Mouse (Mus musculus) bone marrow macrophage, adult 2 months (primary cell): Measurements from ENCODE around the gene Tceal5. TPM values are rescaled to one million over a fixed set of nuclear protein-coding genes. Genes with fewer than 3 reads are reported as not detected.
A peak's percentile ranks its signal among the peaks of the same experiment; 100 is the strongest.

Experiments used
- H3K27ac ChIP-seq: 2 replicates; pipeline ENCODE4 v1.5.1; 2012; ENCODE audit warnings: low read depth, low read length; ENCODE audit not compliant: insufficient read depth
- H3K4me1 ChIP-seq: 2 replicates; pipeline ENCODE4 v1.6.1; 2012; ENCODE audit warnings: low read length; ENCODE audit not compliant: control insufficient read depth, insufficient read depth
- H3K4me3 ChIP-seq: 2 replicates; pipeline ENCODE4 v1.5.1; 2012; ENCODE audit warnings: mild to moderate bottlenecking, low read length, moderate library complexity; ENCODE audit not compliant: insufficient read depth
- CTCF ChIP-seq: IDR thresholded peaks from 2 replicates; pipeline ENCODE4 v1.5.1; 2012; ENCODE audit warnings: low read depth, mild to moderate bottlenecking, low read length, moderate library complexity
- POLR2A ChIP-seq: IDR thresholded peaks from 2 replicates; pipeline ENCODE4 v1.6.1; 2012; ENCODE audit warnings: mild to moderate bottlenecking, low read depth, low read length, borderline replicate concordance
- polyA plus RNA-seq: library from polyadenylated mRNA; stranded (reverse); fragments of >200 nt; gene quantifications from 2 replicates; pipeline ENCODE4 v1.2.4, GENCODE M21; 2012; ENCODE audit not compliant: missing spikeins, insufficient read depth, insufficient read length

The Tceal5 gene
- not detected in 2 replicates for polyA plus RNA-seq

DNA sequence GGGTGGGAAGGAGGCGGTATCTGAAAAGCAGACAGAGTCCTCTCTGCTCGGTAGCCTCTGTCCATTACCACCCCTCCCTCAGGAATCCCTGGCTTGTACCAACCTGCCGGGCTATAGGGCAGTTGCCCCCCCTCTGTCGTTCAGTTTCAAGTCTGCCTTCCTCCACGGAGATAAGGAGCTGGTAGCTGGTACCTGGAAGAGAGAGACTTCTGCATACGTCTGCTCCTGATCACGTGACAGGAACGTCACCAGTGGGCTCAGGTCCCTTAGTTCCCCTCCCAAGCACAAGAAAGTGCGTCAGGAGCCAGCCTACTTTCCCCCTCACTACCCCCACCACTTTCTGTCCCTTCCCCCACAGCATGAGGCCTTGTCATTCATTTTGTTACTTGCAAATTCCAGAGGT is at the start of gene Tceal5:
Gene Tceal5 (minus strand): TSS at position 213 of the 403 bp plus-strand sequence.
- H3K27ac ChIP-seq, result no peak within 1 kb of the TSS
- no peak within 1 kb of the TSS for H3K4me3 ChIP-seq
- H3K4me1 ChIP-seq, result no peaks in the 10 kb centered on the region
- TF ChIP-seq CTCF, result no peak
- TF ChIP-seq POLR2A, result no peak

DNA sequence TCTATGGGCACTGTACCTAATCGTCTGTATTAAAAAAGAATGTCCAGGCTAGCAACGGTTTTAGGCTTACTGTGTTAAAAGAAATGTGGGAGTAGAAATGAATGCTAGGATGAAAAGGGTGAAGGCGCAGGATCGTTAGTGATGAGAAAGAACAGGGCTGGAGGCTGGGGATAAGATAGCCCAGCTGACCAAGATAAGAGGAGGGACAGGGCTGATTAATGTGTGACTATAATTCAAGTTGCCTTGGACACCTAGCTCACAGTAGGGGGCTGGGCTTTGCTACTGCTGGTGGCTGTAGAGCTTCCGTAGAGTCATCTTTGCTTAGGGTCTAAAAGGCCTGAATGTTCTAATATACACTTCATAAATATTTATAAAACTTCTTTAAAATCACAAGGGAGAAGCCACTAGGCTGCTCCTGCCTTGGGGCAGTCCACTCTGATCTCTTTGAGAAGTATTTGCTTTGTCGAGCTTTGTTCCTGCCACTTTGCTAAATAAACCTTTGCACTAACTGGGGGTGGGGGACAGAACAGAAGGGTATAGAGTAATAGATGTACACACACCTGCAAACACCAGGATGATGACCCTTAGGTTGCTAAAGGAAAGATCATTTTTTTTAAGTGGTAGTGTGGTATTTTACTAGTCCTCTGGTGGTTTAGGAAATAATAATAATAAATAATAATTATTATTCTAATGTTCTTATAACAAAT is 48.5 kb upstream of the Tceal5 start:
- TF ChIP-seq CTCF (no peak), POLR2A (no peak)
- no peaks in the 10 kb centered on the region for H3K4me1 ChIP-seq
- no peak overlapping the region for H3K4me3 ChIP-seq
- H3K27ac ChIP-seq, result no peak overlapping the region

DNA sequence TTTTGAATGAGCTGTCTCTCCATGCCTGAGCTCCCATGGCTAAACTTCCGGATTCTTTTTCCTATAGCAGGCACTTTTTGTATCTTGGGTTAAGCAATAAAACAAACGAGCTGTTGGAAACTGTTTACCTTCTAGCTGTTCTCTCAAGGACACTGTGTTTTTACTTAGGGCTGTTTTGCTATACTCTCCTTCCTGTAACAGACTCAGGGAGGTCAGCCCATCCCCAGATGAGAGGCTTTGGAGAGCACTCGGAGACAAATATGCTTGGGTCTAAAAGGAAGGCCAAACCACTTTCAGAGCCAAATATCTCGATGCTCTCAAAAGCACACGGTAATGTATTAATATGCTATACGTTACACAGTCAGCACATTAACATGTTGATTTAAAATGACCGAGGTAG is 46.0 kb upstream of the Tceal5 start:
- TF ChIP-seq CTCF (no peak), POLR2A (no peak)
- H3K4me3 ChIP-seq, result no peak overlapping the region
- H3K27ac ChIP-seq, result no peak overlapping the region
- no peaks in the 10 kb centered on the region for H3K4me1 ChIP-seq

DNA sequence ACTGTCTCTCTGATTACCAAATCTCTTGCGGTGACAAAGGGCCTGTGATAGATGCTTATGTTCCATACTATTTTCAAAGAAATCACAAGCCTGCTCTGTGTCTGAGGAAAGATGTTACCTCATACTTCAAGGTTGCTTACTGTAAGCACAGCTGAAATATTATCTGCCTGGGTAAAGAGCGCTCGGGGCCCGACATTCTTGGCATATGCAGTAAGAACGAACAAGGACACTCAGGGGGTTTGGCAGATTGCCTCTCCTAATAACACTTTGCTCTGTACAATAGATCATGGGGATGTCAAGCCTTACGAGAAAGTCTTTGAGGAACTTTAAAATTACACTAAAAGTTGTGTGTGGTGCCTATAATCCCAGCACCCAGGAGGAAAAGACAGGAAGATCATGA is 45.1 kb upstream of the Tceal5 start:
- no peak overlapping the region for H3K27ac ChIP-seq

DNA sequence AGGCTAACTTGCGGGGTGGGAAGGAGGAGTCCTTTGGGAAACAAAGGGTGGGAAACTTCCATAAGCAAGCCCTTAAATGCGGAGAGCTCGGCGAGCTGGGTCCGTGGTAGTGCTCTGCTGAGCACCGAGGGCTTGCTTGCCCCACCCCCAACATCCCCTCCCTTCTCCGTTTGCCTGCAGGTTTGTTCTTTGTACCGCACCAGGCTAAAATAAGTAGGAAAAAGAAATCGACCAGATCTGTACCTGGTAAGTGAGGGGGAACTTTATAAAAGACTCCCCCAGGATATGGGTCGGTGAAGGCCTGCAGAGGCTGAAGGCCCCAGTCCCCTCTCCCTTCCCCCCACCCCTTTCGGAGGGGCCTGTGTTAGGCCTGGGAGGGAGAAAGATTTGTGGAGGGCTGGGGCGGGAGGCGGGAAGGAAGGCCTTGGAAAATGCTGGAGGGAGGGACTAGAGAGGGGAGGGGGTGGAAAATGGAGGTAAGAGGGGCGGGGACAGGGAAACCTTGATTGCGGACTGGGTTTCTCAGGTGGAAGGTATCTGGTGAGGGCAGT is 41.9 kb upstream of the Tceal5 start:
- peak overlapping the region; percentile 68 for H3K27ac ChIP-seq
- 0 out of 2 replicates have a peak, but pooled peaks cover 3% of the 10 kb centered on the region for H3K4me1 ChIP-seq
- TF ChIP-seq POLR2A (no peak), CTCF (no peak)
- H3K4me3 ChIP-seq, result peak overlapping the region; percentile 84

More for the DNA sequence above, 45.1 kb upstream of the Tceal5 start:
- no peak for TF ChIP-seq POLR2A
- no peak for TF ChIP-seq CTCF
- Histone ChIP-seq H3K4me1 (no peaks in the 10 kb centered on the region), H3K4me3 (no peak overlapping the region)

DNA sequence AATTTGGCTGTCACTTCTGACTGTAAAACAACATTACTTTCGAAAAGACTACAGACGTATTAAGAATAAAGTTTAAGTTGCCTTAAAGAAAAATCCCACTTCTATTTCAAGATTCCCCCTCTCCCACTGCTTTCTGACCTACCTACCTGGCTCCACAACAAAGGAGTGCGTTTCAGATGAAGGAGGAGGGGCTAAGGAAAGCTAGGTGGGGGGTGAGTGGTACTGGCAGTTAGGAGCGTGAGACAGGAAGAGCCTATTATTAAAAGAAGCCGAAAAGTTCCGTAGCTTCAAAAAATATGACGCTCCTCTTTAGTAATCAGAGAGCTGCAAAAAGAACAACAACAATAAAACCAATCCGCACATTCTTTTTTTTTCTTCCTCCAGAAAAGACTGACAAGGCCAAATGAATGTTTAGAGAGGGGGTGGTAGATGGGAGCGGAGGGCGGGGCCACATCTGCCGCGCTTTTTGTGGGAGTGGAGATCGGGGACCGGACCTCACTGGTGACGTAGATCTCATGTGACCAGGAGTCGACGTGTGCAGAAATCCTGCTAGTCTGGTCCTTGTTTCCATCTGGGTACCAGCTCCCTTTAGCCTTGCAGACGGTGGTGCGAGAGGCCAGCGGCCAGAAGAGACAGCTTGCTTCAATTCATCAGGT is 41.0 kb upstream of the Tceal5 start, which contains the start of gene Tceal9:
Gene Tceal9 (plus strand): TSS at position 506 of the 656 bp plus-strand sequence.
- peak within 1 kb of the TSS; percentile 84 for H3K4me3 ChIP-seq
- 0 out of 2 replicates have a peak, but pooled peaks cover 3% of the 10 kb centered on the region for H3K4me1 ChIP-seq
- H3K27ac ChIP-seq, result peak within 1 kb of the TSS; percentile 68
- no peak for TF ChIP-seq CTCF

DNA sequence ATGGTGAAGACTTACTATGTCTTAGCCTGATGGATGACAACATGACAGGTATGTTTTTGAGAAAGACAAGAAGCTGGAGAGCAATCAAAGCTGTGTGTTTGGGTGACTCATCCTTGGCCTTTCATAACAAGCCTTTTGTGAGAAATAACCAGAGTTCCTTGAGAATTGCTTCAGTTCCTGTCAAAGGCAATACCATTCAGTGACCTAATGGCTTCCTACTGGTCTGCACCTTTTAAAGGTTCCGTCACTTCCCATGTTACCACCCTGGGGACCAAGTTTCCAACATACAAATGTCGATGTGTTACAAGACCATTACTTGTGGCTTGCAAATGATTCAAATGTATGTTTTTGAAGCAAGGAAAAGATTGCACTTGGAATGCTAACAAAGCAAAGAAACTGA is 39.5 kb upstream of the Tceal5 start:
- Histone ChIP-seq H3K4me1 (0 out of 2 replicates have a peak, but pooled peaks cover 3% of the 10 kb centered on the region), H3K4me3 (no peak overlapping the region), H3K27ac (no peak overlapping the region)
- TF ChIP-seq POLR2A (no peak), CTCF (no peak)

DNA sequence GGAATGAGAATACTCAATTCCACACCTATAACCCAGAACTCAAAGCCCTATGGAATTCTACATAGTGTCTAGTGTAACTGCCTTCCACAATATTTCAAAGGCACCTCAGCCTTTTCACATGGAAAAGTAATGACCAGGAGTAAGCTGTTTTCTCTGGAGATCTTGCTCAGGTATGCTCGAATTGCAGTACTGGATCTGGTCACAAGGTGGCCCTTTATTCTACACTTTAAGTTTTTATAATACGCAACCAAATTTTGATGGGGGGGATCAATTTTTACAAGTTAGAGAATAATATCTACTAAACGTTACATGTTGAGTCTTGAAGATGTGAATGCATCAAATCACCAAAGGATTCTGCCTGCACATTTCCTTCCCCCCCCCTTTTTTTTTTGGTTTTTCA is 34.4 kb upstream of the Tceal5 start:
- H3K27ac ChIP-seq, result no peak overlapping the region
- TF ChIP-seq CTCF (no peak), POLR2A (no peak)
- H3K4me1 ChIP-seq, result no peaks in the 10 kb centered on the region
- H3K4me3 ChIP-seq, result no peak overlapping the region

DNA sequence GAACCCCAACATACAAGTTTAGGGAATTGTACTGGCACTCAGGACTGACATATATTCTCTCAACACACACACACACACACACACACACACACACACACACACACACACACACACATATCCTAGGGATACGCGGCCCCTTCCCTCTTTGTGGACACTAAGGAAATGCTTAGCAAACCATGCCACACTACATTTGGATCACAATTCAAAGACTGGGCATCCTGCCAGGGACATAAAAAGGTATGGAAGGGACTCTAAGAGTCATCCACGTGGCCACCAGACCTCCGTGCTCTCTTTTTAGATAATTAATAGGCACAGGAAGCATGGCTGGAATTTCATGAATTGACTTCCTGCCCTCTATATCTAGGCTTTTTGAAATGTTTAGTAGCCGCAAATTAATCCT is 24.1 kb upstream of the Tceal5 start:
- TF ChIP-seq POLR2A (no peak), CTCF (no peak)
- Histone ChIP-seq H3K4me1 (no peaks in the 10 kb centered on the region), H3K4me3 (no peak overlapping the region), H3K27ac (no peak overlapping the region)

DNA sequence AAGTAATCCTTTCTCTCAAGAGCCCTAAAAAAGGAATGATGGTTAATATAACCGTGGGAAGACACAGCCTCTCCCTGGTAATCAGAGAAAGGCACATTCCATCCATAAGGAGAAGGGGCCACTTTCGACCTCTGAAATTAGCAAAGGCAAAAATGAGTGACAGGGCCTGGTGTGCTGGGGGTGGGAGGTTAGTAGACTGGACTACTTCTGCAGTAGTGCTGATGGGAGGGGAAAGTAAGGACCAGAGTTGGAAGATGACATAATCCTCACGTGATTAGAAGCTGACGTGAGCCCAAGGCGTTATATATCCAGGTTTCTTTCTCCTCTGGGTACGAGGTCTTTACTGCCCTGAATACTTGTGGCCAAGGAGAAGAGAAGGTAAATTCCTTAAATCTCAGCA is 20.0 kb upstream of the Tceal5 start:
- no peak for TF ChIP-seq CTCF
- H3K27ac ChIP-seq, result no peak overlapping the region
- H3K4me1 ChIP-seq, result no peaks in the 10 kb centered on the region
- H3K4me3 ChIP-seq, result no peak overlapping the region
